Mouse (Mus musculus) olfactory bulb, adult 2 months (tissue): ENCODE results near the gene Stx1b.
A peak's percentile ranks its signal among the peaks of the same experiment; 100 is the strongest.

Experiments
- CTCF ChIP-seq: fragments of 200-500 bp; IDR thresholded peaks from 2 replicates; pipeline ENCODE4 v1.5.1; 2012; ENCODE audit warnings: low read depth, mild to moderate bottlenecking, low read length, moderate library complexity; ENCODE audit not compliant: insufficient read depth
- POLR2A ChIP-seq: fragments of 200-500 bp; IDR thresholded peaks from 2 replicates; pipeline ENCODE4 v1.6.1; 2012; ENCODE audit warnings: mild to moderate bottlenecking, low read depth, low read length, moderate library complexity; ENCODE audit not compliant: insufficient read depth

GRCm38 (mm10) chr7:127769651-127770038 lies 54.7 kb downstream of the Stx1b start, which contains the start of gene Orai3:
- TF ChIP-seq CTCF (no peak), POLR2A (0 out of 2 replicates have a peak, but pooled peaks have one; percentile 52)
